Mouse (Mus musculus) B cell, adult 62 days (primary cell): Measurements from ENCODE around the gene Ppp3ca. TPM values are rescaled to one million over a fixed set of nuclear protein-coding genes. Genes with fewer than 3 reads are reported as not detected.

ENCODE experiments used
- total RNA-seq: library from RNA; stranded (reverse); gene quantifications from 4 replicates; pipeline ENCODE4 v1.2.4, GENCODE M21; 2023

Gene Ppp3ca
- total RNA-seq, result 172 to 186 TPM (median 180 TPM) in 4 replicates

DNA sequence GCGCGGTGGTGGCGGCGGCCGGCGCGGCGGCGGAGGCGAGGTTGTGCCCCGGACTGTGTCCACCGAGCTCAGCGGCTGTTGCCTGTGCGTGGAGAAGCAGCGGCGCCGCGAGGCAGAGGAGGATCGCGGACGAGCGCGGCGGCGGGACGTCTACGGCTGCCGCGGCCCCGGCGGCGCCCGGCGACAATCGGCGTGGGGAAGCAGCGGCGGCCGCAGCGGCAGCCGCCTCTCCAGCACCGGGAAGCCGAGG lies at the start of gene Ppp3ca:
TSS of gene Ppp3ca (plus strand) at position 15 of the 250 bp plus-strand sequence.

